Mouse (Mus musculus): ENCODE measurements around the gene Gorasp1.

- TF ChIP-seq CTCF (IDR thresholded peaks at IDR 0.05; ENCODE audit: low read depth, low read length) = no peak
- TF ChIP-seq GATA1 (IDR thresholded peaks at IDR 0.05; ENCODE audit: borderline replicate concordance, low read length) = no peak
- TF ChIP-seq TAL1 (conservative IDR thresholded peaks at IDR 0.05; ENCODE audit: low read depth, low read length) = no peak
Measured at GRCm38 (mm10) chr9:119979749-119980148, 42.4 kb upstream of the Gorasp1 start.
